In genomic region chrX:161907595-161908592, GRCm38 (mm10) we compare ENCODE assay signal across 9 mouse cellular contexts.
DNase-seq lines count a peak whose midpoint lies in the region; ATAC-seq and TF ChIP-seq lines count a peak whose summit lies in the region.
"Had no signal": no experiment of that assay in that cellular context is flagged by ENCODE, and none has a peak within 500 bp of the region (broad histone marks: within the 10 kb centered on the region; RNA-seq: fewer than 3 reads in every experiment).

No protein-coding gene starts in this region.

- H3K4me1 ChIP-seq in heart, embryonic 11.5 days (ENCODE audit: control insufficient read depth, insufficient read depth, low read length): 0 out of 2 replicates have a peak, but pooled peaks cover 3% of the 10 kb centered on the region
- no peaks in the 10 kb centered on the region for H3K4me1 ChIP-seq in hindbrain, embryonic 11.5 days (replicated peaks; ENCODE audit: control insufficient read depth, insufficient read depth, low read length)
- H3K4me1 ChIP-seq in liver, postnatal 0 days (ENCODE audit: insufficient read depth): no peaks in the 10 kb centered on the region
- H3K4me1 ChIP-seq in lung, adult 2 months (ENCODE audit: control insufficient read depth, insufficient read depth, low read length): no peaks in the 10 kb centered on the region

- H3K9ac ChIP-seq in heart, embryonic 11.5 days (ENCODE audit: low read depth, low read length): peak overlapping the region; percentile 43; the same call in 1 of the 2 replicates
- peak overlapping the region; percentile 15 for H3K9ac ChIP-seq in hindbrain, embryonic 11.5 days (ENCODE audit: low read depth, low read length)
- no peak overlapping the region for H3K9ac ChIP-seq in liver, postnatal 0 days (replicated peaks)

- no peak for TF ChIP-seq EP300 in liver, postnatal 0 days (IDR thresholded peaks at IDR 0.05; ENCODE audit: low read depth)

- DNase-seq in heart, adult 9 months (ENCODE audit: low spot score in 2 of 2): no peak
- DNase-seq in embryo, embryonic 10.5 days (ENCODE audit: low spot score): peak; percentile 8
- DNase-seq in hindbrain, embryonic 11.5 days (ENCODE audit: low spot score): peak; percentile 13
- DNase-seq in liver, postnatal 0 days: peak; percentile 12
- no peak for DNase-seq in adrenal gland, adult 18-20 months (ENCODE audit: low spot score in 2 of 2)
- DNase-seq in thymus, postnatal 36 days: no peak
- no peak for DNase-seq in lung, adult 2 months

- H3K36me3 ChIP-seq in heart, embryonic 11.5 days (ENCODE audit: control insufficient read depth, insufficient read depth, low read length): no peaks in the 10 kb centered on the region
- H3K36me3 ChIP-seq in hindbrain, embryonic 11.5 days (ENCODE audit: control insufficient read depth, insufficient read depth, low read length): no peaks in the 10 kb centered on the region
- no peaks in the 10 kb centered on the region for H3K36me3 ChIP-seq in liver, postnatal 0 days (replicated peaks; ENCODE audit: insufficient read depth, low read length)
- H3K36me3 ChIP-seq: G1E had no signal

- peak overlapping the region; percentile 47 for H3K4me3 ChIP-seq in heart, embryonic 11.5 days (ENCODE audit: low read depth, low read length)
- peak overlapping the region; percentile 40 for H3K4me3 ChIP-seq in hindbrain, embryonic 11.5 days (ENCODE audit: low read depth, low read length)
- peak overlapping the region; percentile 12; the same call in 1 of the 2 replicates for H3K4me3 ChIP-seq in liver, postnatal 0 days (ENCODE audit: low read depth, low read length)
- no peak overlapping the region for H3K4me3 ChIP-seq in lung, adult 2 months (replicated peaks; ENCODE audit: extremely low read depth, low read depth, low read length)

- 20% methylated on average over 53 of the region's 53 CpGs for WGBS in heart, embryonic 11.5 days (ENCODE audit: insufficient replicate concordance)
- WGBS in hindbrain, embryonic 11.5 days: 16% methylated on average over 53 of the region's 53 CpGs
- WGBS in liver, postnatal 0 days (ENCODE audit: insufficient replicate concordance): 15% methylated on average over 51 of the region's 53 CpGs
- 33% methylated on average over 53 of the region's 53 CpGs for WGBS in lung, adult 2 months

- peak overlapping the region; percentile 86 for H3K4me2 ChIP-seq in heart, embryonic 11.5 days
- peak overlapping the region; percentile 79 for H3K4me2 ChIP-seq in hindbrain, embryonic 11.5 days (replicated peaks; ENCODE audit: low read depth, low read length)
- peak overlapping the region; percentile 42 for H3K4me2 ChIP-seq in liver, postnatal 0 days (ENCODE audit: low read depth, low read length)

- TF ChIP-seq CTCF in liver, postnatal 0 days (IDR thresholded peaks at IDR 0.05; ENCODE audit: low read depth): no peak
- no peak for TF ChIP-seq CTCF in lung, adult 2 months (IDR thresholded peaks at IDR 0.05; ENCODE audit: insufficient read depth, low read length)

- ATAC-seq in heart, embryonic 11.5 days (replicated peaks; ENCODE audit: insufficient number of reproducible peaks, low FRiP score, low TSS enrichment): no peak; the same call in 1 of the 2 replicates
- ATAC-seq in hindbrain, embryonic 11.5 days (ENCODE audit: low FRiP score): peak; percentile 63
- ATAC-seq in liver, postnatal 0 days: no peak

- H3K9me3 ChIP-seq in heart, embryonic 11.5 days (replicated peaks; ENCODE audit: control insufficient read depth, low read length): no peaks in the 10 kb centered on the region
- no peaks in the 10 kb centered on the region for H3K9me3 ChIP-seq in hindbrain, embryonic 11.5 days (ENCODE audit: control insufficient read depth, low read length)
- no peaks in the 10 kb centered on the region for H3K9me3 ChIP-seq in liver, postnatal 0 days (ENCODE audit: low read length)
- H3K9me3 ChIP-seq: G1E had no signal

- TF ChIP-seq POLR2A in lung, adult 2 months (IDR thresholded peaks at IDR 0.05; ENCODE audit: borderline replicate concordance, extremely low read depth, low read depth, low read length): no peak

- H3K27ac ChIP-seq in heart, embryonic 11.5 days (ENCODE audit: low read depth, low read length): no peak overlapping the region
- H3K27ac ChIP-seq in hindbrain, embryonic 11.5 days (ENCODE audit: low read depth, low read length): no peak overlapping the region
- no peak overlapping the region for H3K27ac ChIP-seq in liver, postnatal 0 days (ENCODE audit: low read depth)

- peaks cover 21% of the 10 kb centered on the region for H3K27me3 ChIP-seq in heart, embryonic 11.5 days (ENCODE audit: control insufficient read depth, insufficient read depth, low read length)
- H3K27me3 ChIP-seq in hindbrain, embryonic 11.5 days (ENCODE audit: control insufficient read depth, insufficient read depth, low read length): peaks cover 40% of the 10 kb centered on the region
- H3K27me3 ChIP-seq in liver, postnatal 0 days (ENCODE audit: insufficient read depth, low read length): peaks cover 35% of the 10 kb centered on the region

Comparison
In these comparisons a context has a peak if more than half of its experiments do, and no peak if none do; other contexts are left out.
1. DNase-seq: peak in embryo, embryonic 10.5 days (single experiment), hindbrain, embryonic 11.5 days (single experiment) and liver, postnatal 0 days (single experiment); none in heart, adult 9 months (0 of 2), adrenal gland, adult 18-20 months (0 of 2), thymus, postnatal 36 days (0 of 2) and lung, adult 2 months (single experiment).
2. Peak in every context shown above with its lines, with median percentiles within 50 percentile points of each other: H3K4me2 ChIP-seq.